Mouse (Mus musculus) frontal cortex, postnatal 14 days (tissue): ENCODE data around the gene Lrp4.

Source experiments
- DNase-seq, 2 experiments: peaks; one replicate each; pipeline ENCODE4 v3.0.0; 2022; ENCODE audit warnings: low spot score in 2 of 2

Lrp4 gene

GRCm38 (mm10) chr2:91453231-91454075 lies 3.9 kb upstream of the Lrp4 start:
- no peak for DNase-seq

- DNase-seq = no peak
These were observed 2.9 kb upstream of the Lrp4 start for GRCm38 (mm10) chr2:91454434-91454833.

GRCm38 (mm10) chr2:91455826-91456225 lies 1.5 kb upstream of the Lrp4 start:
- no peak for DNase-seq

- no peak for DNase-seq
These were observed 715 bp upstream of the Lrp4 start for GRCm38 (mm10) chr2:91456491-91457100.

GRCm38 (mm10) chr2:91457656-91458251 lies 443 bp downstream of the Lrp4 start:
- no peak for DNase-seq

- no peak for DNase-seq
These were observed 951 bp downstream of the Lrp4 start for GRCm38 (mm10) chr2:91458252-91458672.

- peak in 1 of 2 experiments; percentile 36 for DNase-seq
These were observed 1.5 kb downstream of the Lrp4 start for GRCm38 (mm10) chr2:91458673-91459391.

GRCm38 (mm10) chr2:91460076-91460475 lies 2.8 kb downstream of the Lrp4 start:
- DNase-seq = no peak

GRCm38 (mm10) chr2:91460771-91461170 lies 3.5 kb downstream of the Lrp4 start:
- DNase-seq = no peak

GRCm38 (mm10) chr2:91461341-91461740 lies 4.0 kb downstream of the Lrp4 start:
- no peak for DNase-seq

GRCm38 (mm10) chr2:91462196-91462595 lies 4.9 kb downstream of the Lrp4 start:
- DNase-seq = no peak

GRCm38 (mm10) chr2:91462681-91463080 lies 5.4 kb downstream of the Lrp4 start:
- DNase-seq = no peak

- no peak for DNase-seq
These were observed 8.6 kb downstream of the Lrp4 start for GRCm38 (mm10) chr2:91465934-91466333.

- no peak for DNase-seq
These were observed 10.3 kb downstream of the Lrp4 start for GRCm38 (mm10) chr2:91467613-91468012.

GRCm38 (mm10) chr2:91470055-91470647 lies 12.8 kb downstream of the Lrp4 start:
- DNase-seq = peak; percentile 45 to 55

GRCm38 (mm10) chr2:91474358-91474757 lies 17.0 kb downstream of the Lrp4 start:
- no peak for DNase-seq

- no peak for DNase-seq
These were observed 18.5 kb downstream of the Lrp4 start for GRCm38 (mm10) chr2:91475791-91476190.

GRCm38 (mm10) chr2:91476251-91476661 lies 18.9 kb downstream of the Lrp4 start:
- no peak for DNase-seq

- DNase-seq = no peak
These were observed 19.5 kb downstream of the Lrp4 start for GRCm38 (mm10) chr2:91476841-91477240.

GRCm38 (mm10) chr2:91480399-91480801 lies 23.1 kb downstream of the Lrp4 start:
- DNase-seq = no peak

- peak in 1 of 2 experiments; percentile 47 for DNase-seq
These were observed 23.6 kb downstream of the Lrp4 start for GRCm38 (mm10) chr2:91480805-91481514.
